Mouse (Mus musculus) neural tube, embryonic 12.5 days (tissue): Measurements from ENCODE around the gene Zbtb1. TPM values are rescaled to one million over a fixed set of nuclear protein-coding genes. Genes with fewer than 3 reads are reported as not detected.

Source experiments
- ATAC-seq: fragments of 200-750 bp; cut with Nextera tagmentation; 2 replicates; pipeline ENCODE4 v1.8.0; 2017; ENCODE audit warnings: low read depth, mild to moderate bottlenecking, moderate TSS enrichment, moderate library complexity; ENCODE audit not compliant: low FRiP score
- H3K27ac ChIP-seq: fragments of 300-500 bp; sonication (generic); 2 replicates; pipeline ENCODE4 v1.5.1; 2016
- H3K27me3 ChIP-seq: fragments of 300-500 bp; sonication (generic); replicated peaks from 2 replicates; pipeline ENCODE4 v1.6.1; 2016; ENCODE audit warnings: mild to moderate bottlenecking
- H3K36me3 ChIP-seq: fragments of 300-500 bp; sonication (generic); 2 replicates; pipeline ENCODE4 v1.6.1; 2016; ENCODE audit warnings: mild to moderate bottlenecking
- H3K4me1 ChIP-seq: fragments of 300-500 bp; sonication (generic); 2 replicates; pipeline ENCODE4 v1.6.1; 2016
- H3K4me2 ChIP-seq: fragments of 300-500 bp; sonication (generic); replicated peaks from 2 replicates; pipeline ENCODE4 v1.6.1; 2016; ENCODE audit warnings: mild to moderate bottlenecking
- H3K4me3 ChIP-seq: fragments of 300-500 bp; sonication (generic); 2 replicates; pipeline ENCODE4 v1.5.1; 2016
- H3K9ac ChIP-seq: fragments of 300-500 bp; sonication (generic); 2 replicates; pipeline ENCODE4 v1.6.1; 2016; ENCODE audit warnings: mild to moderate bottlenecking
- H3K9me3 ChIP-seq: fragments of 300-500 bp; sonication (generic); 2 replicates; pipeline ENCODE4 v1.6.1; 2016; ENCODE audit warnings: mild to moderate bottlenecking
- WGBS: fragments of 180-500 bp; shearing (Covaris S2); methylation state at CpG from one replicate; pipeline ENCODE4 v1.1.7; 2016; 5-methylcytosine and 5-hydroxymethylcytosine counted together
- polyA plus RNA-seq: library from polyadenylated mRNA; unstranded; fragments of >200 nt; fragmentation: Nextera tagmentation; extraction: Ambion mirVana; gene quantifications from 2 replicates; pipeline ENCODE4 v1.2.1, GENCODE M21; 2016

The Zbtb1 gene
- polyA plus RNA-seq, 1 experiment from 2014 or later, result 7.0 TPM

DNA sequence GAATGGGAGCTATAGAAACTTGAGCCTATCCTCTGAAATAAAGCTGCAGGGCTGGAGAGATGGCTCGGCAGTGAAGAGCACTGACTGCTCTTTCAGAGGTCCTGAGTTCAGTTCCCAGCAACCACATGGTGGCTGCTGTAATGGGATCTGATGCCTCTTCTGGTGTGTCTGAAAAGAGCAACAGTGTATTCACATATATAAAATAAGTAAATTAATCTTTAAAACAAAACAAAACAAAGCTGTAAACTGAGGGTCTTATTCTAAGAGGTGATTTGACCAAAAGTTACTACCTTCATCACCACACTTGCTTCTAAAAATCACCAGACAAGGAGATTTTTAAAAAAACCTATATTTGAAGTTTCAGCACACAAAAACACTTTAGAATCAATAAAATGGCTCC is 9.2 kb upstream of the Zbtb1 start:
- H3K4me1 ChIP-seq, result no peaks in the 10 kb centered on the region; the same call in 1 of the 2 replicates
- 50% methylated on average over 1 of the region's 1 CpGs for WGBS
- no peak overlapping the region for H3K4me2 ChIP-seq
- no peaks in the 10 kb centered on the region for H3K27me3 ChIP-seq
- no peak overlapping the region for H3K27ac ChIP-seq
- H3K36me3 ChIP-seq, result no peaks in the 10 kb centered on the region
- no peak for ATAC-seq
- no peak overlapping the region for H3K9ac ChIP-seq
- H3K9me3 ChIP-seq, result no peaks in the 10 kb centered on the region
- no peak overlapping the region for H3K4me3 ChIP-seq

DNA sequence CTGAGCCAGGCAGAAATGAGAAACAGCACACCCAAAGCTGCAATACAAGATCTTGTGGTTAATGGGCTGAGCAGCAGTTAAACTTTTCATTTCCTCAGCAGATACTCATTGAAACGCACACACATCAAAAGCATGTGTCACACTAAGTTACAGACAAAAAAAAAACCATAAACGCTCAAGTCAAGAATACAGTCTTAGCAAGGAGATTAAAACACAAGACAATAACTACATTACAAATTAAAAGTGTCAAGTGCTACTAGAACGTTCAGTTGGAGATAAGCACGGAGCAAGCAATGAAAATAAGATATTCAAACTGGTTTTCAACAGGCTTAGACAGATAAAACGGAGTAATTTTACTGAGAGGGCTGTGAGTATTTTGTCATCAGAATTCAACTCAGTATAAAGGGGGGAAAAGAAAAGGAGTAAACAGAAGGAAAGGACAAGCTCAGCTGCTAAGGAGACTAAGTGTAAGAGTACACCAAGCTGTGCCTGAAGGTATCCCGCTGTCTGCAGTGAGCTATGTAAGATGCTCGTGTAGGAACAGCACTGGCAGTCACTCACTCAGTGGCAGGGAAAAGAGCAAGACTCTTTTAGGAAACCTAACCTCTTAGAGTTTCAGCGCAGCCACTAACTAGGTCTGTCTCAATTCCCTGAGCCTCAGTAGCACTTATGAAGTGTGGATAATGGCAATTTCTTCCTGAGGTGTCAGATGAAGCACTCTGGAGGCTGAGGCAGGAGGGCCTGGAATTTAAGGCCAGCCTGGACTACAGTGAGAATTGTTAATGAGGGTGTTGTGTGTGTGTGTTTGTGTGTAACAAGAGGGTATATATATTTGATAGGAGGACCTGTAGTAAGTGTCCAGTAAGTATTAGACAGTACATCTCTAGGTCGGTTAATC is 8.4 kb upstream of the Zbtb1 start:
- Histone ChIP-seq H3K9ac (no peak overlapping the region), H3K4me3 (no peak overlapping the region), H3K27me3 (no peaks in the 10 kb centered on the region), H3K4me2 (no peak overlapping the region), H3K36me3 (no peaks in the 10 kb centered on the region), H3K4me1 (no peaks in the 10 kb centered on the region; the same call in 1 of the 2 replicates), H3K9me3 (no peaks in the 10 kb centered on the region), H3K27ac (no peak overlapping the region)
- no peak for ATAC-seq
- WGBS, result 77% methylated on average over 9 of the region's 9 CpGs

DNA sequence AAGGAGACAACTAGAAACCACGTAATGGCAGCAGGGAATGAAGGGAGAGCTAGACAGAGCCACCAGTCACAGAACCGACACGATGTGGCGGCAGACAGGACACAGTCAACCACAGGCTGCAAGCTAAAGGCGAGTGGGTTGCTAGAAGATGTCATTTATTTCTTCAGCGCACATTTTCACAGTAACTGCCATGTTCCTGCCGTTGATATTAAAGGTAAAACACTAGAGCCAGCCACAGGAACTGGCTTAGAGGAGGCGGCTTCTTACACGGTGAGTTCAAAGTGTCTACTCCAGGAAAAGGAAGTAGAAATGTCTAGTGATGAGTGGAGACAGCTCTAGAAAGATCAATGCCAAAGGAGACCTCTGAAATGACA is 7.8 kb upstream of the Zbtb1 start:
- H3K9ac ChIP-seq, result no peak overlapping the region
- no peaks in the 10 kb centered on the region for H3K27me3 ChIP-seq
- H3K4me2 ChIP-seq, result no peak overlapping the region
- H3K4me1 ChIP-seq, result peaks cover 6% of the 10 kb centered on the region
- ATAC-seq, result no peak
- no peak overlapping the region for H3K4me3 ChIP-seq
- no peak overlapping the region for H3K27ac ChIP-seq
- no peaks in the 10 kb centered on the region for H3K36me3 ChIP-seq
- WGBS, result 87% methylated on average over 9 of the region's 9 CpGs
- no peaks in the 10 kb centered on the region for H3K9me3 ChIP-seq

- H3K9me3 ChIP-seq, result no peaks in the 10 kb centered on the region
- H3K27me3 ChIP-seq, result no peaks in the 10 kb centered on the region
- ATAC-seq, result no peak
- WGBS, result 80% methylated on average over 3 of the region's 3 CpGs
- no peak overlapping the region for H3K27ac ChIP-seq
- H3K4me2 ChIP-seq, result no peak overlapping the region
- H3K36me3 ChIP-seq, result no peaks in the 10 kb centered on the region
- H3K4me3 ChIP-seq, result no peak overlapping the region
- peaks cover 22% of the 10 kb centered on the region for H3K4me1 ChIP-seq
- no peak overlapping the region for H3K9ac ChIP-seq
Measured at GRCm38 (mm10) chr12:76366276-76366675, 3.8 kb upstream of the Zbtb1 start.

- no peaks in the 10 kb centered on the region for H3K36me3 ChIP-seq
- peaks cover 32% of the 10 kb centered on the region for H3K4me1 ChIP-seq
- H3K4me2 ChIP-seq, result peak overlapping the region; percentile 87
- no peak overlapping the region for H3K27ac ChIP-seq
- WGBS, result 14% methylated on average over 14 of the region's 14 CpGs
- ATAC-seq, result no peak
- no peak overlapping the region for H3K4me3 ChIP-seq
- no peaks in the 10 kb centered on the region for H3K9me3 ChIP-seq
- 0 out of 2 replicates have a peak overlapping the region, but pooled peaks have one; percentile 26 for H3K9ac ChIP-seq
- no peaks in the 10 kb centered on the region for H3K27me3 ChIP-seq
Measured at GRCm38 (mm10) chr12:76367096-76367995, 2.7 kb upstream of the Zbtb1 start.

- no peaks in the 10 kb centered on the region for H3K9me3 ChIP-seq
- peak overlapping the region; percentile 87 for H3K4me2 ChIP-seq
- H3K36me3 ChIP-seq, result no peaks in the 10 kb centered on the region
- peak overlapping the region; percentile 86 for H3K4me3 ChIP-seq
- peaks cover 36% of the 10 kb centered on the region for H3K4me1 ChIP-seq
- peak overlapping the region; percentile 97 for H3K9ac ChIP-seq
- no peak for ATAC-seq
- 5% methylated on average over 9 of the region's 9 CpGs for WGBS
- H3K27ac ChIP-seq, result no peak overlapping the region
- H3K27me3 ChIP-seq, result no peaks in the 10 kb centered on the region
Measured at GRCm38 (mm10) chr12:76368201-76368789, 1.8 kb upstream of the Zbtb1 start.

DNA sequence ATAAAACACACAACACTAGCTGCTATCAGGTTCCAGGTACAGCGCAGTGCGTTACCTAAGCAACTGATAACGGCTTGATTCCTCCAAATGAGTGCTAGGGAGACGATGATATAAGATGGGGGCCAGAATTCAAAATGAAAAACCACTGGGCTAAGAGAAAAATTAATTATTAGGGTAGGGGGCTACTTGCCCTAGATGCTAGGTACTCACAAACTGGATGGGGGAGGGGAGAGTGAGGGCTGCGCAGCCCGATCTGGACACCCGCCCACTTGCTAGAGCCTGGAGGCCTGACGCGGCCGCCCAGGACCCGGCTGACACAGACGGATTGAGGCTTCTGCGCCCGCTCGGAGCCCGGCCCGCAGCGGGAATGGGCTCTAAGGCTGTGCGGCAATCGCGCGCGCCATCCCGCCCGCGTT is 1.3 kb upstream of the Zbtb1 start:
- Histone ChIP-seq H3K9me3 (no peaks in the 10 kb centered on the region), H3K9ac (peak overlapping the region; percentile 97), H3K27me3 (no peaks in the 10 kb centered on the region), H3K27ac (peak overlapping the region; percentile 95), H3K4me1 (peaks cover 36% of the 10 kb centered on the region), H3K4me2 (peak overlapping the region; percentile 87), H3K36me3 (no peaks in the 10 kb centered on the region), H3K4me3 (peak overlapping the region; percentile 86)
- under 1% methylated on average over 26 of the region's 26 CpGs for WGBS
- ATAC-seq, result peak; percentile 52

- peak within 1 kb of the TSS; percentile 86 for H3K4me3 ChIP-seq
- H3K9me3 ChIP-seq, result no peaks in the 10 kb centered on the region
- H3K36me3 ChIP-seq, result no peaks in the 10 kb centered on the region
- H3K4me2 ChIP-seq, result peak within 1 kb of the TSS; percentile 87
- under 1% methylated on average over 91 of the region's 96 CpGs for whole genome bisulfite sequencing
- peak within 1 kb of the TSS; percentile 95 for H3K27ac ChIP-seq
- peak; percentile 85 for ATAC-seq
- peak within 1 kb of the TSS; percentile 97 for H3K9ac ChIP-seq
- H3K27me3 ChIP-seq, result no peaks in the 10 kb centered on the region
- H3K4me1 ChIP-seq, result peaks cover 36% of the 10 kb centered on the region
Measured at GRCm38 (mm10) chr12:76369206-76369977, 674 bp upstream of the Zbtb1 start, which contains the start of gene Zbtb25. Gene Zbtb25, minus strand, starts transcription at chr12:76369602.

GRCm38 (mm10) chr12:76370831-76371571 is 935 bp downstream of the Zbtb1 start:
- under 1% methylated on average over 61 of the region's 63 CpGs for WGBS
- Histone ChIP-seq H3K4me1 (peaks cover 36% of the 10 kb centered on the region), H3K36me3 (no peaks in the 10 kb centered on the region), H3K9ac (peak overlapping the region; percentile 97), H3K27ac (peak overlapping the region; percentile 95), H3K4me3 (peak overlapping the region; percentile 86), H3K27me3 (no peaks in the 10 kb centered on the region), H3K9me3 (no peaks in the 10 kb centered on the region), H3K4me2 (peak overlapping the region; percentile 87)
- peak; percentile 18; the same call in 1 of the 2 replicates for ATAC-seq

- Histone ChIP-seq H3K9me3 (no peaks in the 10 kb centered on the region), H3K27ac (no peak overlapping the region), H3K36me3 (no peaks in the 10 kb centered on the region), H3K4me3 (peak overlapping the region; percentile 86; the same call in 1 of the 2 replicates), H3K9ac (no peak overlapping the region), H3K27me3 (no peaks in the 10 kb centered on the region), H3K4me1 (peaks cover 32% of the 10 kb centered on the region), H3K4me2 (peak overlapping the region; percentile 87)
- 52% methylated on average over 7 of the region's 7 CpGs for WGBS
- no peak for ATAC-seq
Measured at GRCm38 (mm10) chr12:76372046-76372445, 2.0 kb downstream of the Zbtb1 start.
